Mouse (Mus musculus) testis, adult 2 months (tissue): ENCODE results near the gene Nedd9.

ENCODE experiments used
- CTCF ChIP-seq: fragments of 200-500 bp; IDR thresholded peaks from 2 replicates; pipeline ENCODE4 v1.5.1; 2012; ENCODE audit warnings: low read depth, mild to moderate bottlenecking, inconsistent platforms, low read length, moderate library complexity; ENCODE audit not compliant: control insufficient read depth, insufficient read depth, insufficient replicate concordance
- POLR2A ChIP-seq: fragments of 200-500 bp; IDR thresholded peaks from 2 replicates; pipeline ENCODE4 v1.6.1; 2012; ENCODE audit warnings: low read depth, mild to moderate bottlenecking, inconsistent platforms, low read length, moderate library complexity; ENCODE audit not compliant: control insufficient read depth

GRCm38 (mm10) chr13:41474365-41474764 is 12.8 kb downstream of the Nedd9 start:
- no peak for TF ChIP-seq POLR2A
- TF ChIP-seq CTCF = no peak
